Mouse (Mus musculus) layer of hippocampus, adult 2 months (tissue): ENCODE data around the gene Serpinf1. TPM values are rescaled to one million over a fixed set of nuclear protein-coding genes. Genes with fewer than 3 reads are reported as not detected.

ENCODE experiments used
- DNase-seq, 2 experiments: peaks; one replicate each; pipeline ENCODE4 v3.0.0; 2022; ENCODE audit warnings: low spot score in 2 of 2
- H3K27ac ChIP-seq: fragments of 200-600 bp; 2 replicates; pipeline ENCODE4 v1.8.1; 2022
- H3K4me3 ChIP-seq: fragments of 200-600 bp; 2 replicates; pipeline ENCODE4 v1.8.1; 2022; ENCODE audit warnings: mild to moderate bottlenecking
- CTCF ChIP-seq: fragments of 200-600 bp; conservative IDR thresholded peaks from 2 replicates; pipeline ENCODE4 v1.8.1; 2022; ENCODE audit warnings: antibody characterized with exemption, mild to moderate bottlenecking, moderate library complexity
- total RNA-seq, 2 experiments: library from RNA; stranded (reverse); gene quantifications; 2 replicates each; pipeline ENCODE4 v1.2.3; 2021

Serpinf1 gene
- total RNA-seq, 2 experiments from 2014 or later: 14.0 to 15.6 TPM

- Histone ChIP-seq H3K4me3 (no peak overlapping the region), H3K27ac (no peak overlapping the region)
- DNase-seq: no peak
- no peak for TF ChIP-seq CTCF
These were observed 29.6 kb upstream of the Serpinf1 start for GRCm38 (mm10) chr11:75452081-75452480.

DNA sequence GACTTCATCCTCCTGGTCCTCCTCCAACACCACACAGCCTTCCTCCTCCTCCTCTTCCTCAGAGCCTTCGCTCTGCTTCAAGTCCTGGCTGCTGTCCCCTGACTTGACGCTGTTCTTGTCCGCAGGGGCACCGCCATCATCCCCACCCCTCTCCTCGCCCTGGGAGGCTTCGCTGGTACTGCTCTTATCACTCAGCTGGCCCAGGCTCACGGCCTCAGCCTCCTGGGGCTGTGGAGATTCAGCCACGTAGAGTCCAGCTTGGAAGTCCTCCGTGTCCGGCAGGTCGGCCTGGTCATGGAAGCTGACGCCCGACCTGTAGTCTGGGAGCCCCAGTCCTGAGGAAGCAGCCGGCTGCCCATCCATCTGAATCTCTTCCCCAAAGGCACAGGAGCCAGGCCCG, 28.4 kb upstream of the Serpinf1 start:
- Histone ChIP-seq H3K27ac (no peak overlapping the region), H3K4me3 (peak overlapping the region; percentile 26; the same call in 1 of the 2 replicates)
- no peak for DNase-seq
- no peak for TF ChIP-seq CTCF

DNA sequence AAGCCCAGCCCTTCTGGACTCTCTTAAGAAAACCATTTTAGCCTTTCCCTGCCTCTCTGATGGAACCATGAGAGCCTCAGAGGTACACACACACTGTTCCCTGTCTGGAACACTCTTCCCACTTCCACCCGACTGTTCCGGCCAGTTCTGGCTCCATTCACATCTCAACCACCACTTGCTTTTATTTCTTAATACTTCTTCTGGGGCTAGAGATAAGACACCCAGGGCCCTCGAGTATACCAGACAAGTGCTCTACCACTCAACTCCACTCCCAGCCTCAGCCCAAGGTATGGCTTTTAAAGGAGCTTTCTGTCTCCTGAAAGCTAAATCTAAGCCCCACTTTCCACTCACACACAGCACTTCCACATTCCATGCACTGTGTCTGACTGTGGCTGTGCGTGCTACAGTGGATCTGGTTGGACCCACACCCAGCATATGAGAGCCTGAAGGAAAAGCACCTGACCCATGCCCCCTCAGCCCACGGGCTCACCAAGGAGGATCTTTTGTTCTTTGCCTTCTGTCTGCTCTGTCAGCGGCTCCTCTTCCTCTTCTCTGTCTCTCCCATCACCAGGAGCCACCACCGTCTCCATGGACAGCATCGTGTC, 27.9 kb upstream of the Serpinf1 start:
- no peak overlapping the region for H3K27ac ChIP-seq

GRCm38 (mm10) chr11:75449695-75450094, 27.2 kb upstream of the Serpinf1 start:
- no peak overlapping the region for H3K4me3 ChIP-seq
- no peak for TF ChIP-seq CTCF
- no peak for DNase-seq
- no peak overlapping the region for H3K27ac ChIP-seq

More for the DNA sequence above, 27.9 kb upstream of the Serpinf1 start:
- TF ChIP-seq CTCF: no peak
- no peak for DNase-seq
- H3K4me3 ChIP-seq: peak overlapping the region; percentile 26; the same call in 1 of the 2 replicates

DNA sequence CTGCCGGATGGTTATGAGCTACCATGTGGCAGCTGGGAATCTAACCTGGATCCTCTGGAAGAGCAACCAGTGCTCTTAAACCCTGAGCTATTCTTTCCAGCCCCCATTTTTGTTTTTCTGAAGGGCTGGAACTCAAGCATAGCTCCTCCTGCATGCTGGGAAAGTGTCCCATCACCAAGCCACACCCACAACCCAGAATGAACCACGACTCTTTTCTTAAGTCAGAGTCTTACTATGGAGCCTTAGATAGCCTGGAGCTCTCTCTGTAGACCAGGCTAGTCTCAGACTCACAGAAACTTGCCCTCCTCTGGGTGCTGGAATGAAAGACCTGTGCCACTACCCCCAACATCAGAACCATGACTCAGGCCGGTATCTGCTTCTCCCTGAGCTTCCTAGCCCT, 26.1 kb upstream of the Serpinf1 start:
- no peak for TF ChIP-seq CTCF
- Histone ChIP-seq H3K4me3 (no peak overlapping the region), H3K27ac (no peak overlapping the region)
- DNase-seq: no peak

DNA sequence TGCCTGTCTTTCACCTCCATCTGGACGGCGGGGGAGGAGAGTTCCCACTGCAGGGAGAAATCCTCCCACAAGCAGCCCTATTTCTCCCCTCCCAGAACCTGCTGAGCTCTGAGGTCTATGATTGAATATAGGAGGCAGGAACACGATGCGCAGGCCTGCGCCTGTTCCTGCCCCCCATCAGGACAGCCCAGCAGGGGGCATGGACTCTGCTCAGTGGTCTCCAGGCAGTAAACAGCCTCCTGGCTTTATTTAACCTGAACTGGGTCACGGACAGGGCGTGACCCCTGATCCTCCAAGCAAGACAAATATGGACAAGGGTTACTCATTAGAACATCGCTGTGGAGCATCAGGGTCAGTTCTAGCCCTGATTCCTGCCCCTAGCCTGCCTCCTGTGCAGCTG, 21.2 kb upstream of the Serpinf1 start:
- no peak overlapping the region for H3K4me3 ChIP-seq
- no peak for TF ChIP-seq CTCF
- no peak for DNase-seq
- peak overlapping the region; percentile 88 for H3K27ac ChIP-seq

DNA sequence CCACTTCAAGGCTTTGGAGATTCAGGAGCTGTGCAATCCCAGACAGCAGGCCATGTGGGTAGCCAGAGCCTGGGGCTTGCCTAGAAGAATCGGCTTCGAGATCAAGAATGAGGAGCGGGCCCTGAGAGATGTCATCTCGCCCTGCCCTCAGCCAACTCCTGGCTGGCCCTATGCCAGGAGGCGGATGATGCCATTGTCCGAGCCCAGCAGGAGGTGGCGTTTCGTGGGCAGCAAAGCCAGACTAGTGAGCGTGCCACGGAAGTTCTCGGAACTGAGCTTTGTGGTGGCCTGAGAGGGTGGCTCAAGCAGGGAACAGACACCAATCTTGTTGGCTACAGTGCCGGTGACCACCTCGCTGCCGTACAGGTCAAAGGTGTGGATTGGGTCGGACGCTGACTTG, 19.1 kb upstream of the Serpinf1 start:
- Histone ChIP-seq H3K27ac (0 out of 2 replicates have a peak overlapping the region, but pooled peaks have one; percentile 28), H3K4me3 (no peak overlapping the region)
- no peak for TF ChIP-seq CTCF
- no peak for DNase-seq

DNA sequence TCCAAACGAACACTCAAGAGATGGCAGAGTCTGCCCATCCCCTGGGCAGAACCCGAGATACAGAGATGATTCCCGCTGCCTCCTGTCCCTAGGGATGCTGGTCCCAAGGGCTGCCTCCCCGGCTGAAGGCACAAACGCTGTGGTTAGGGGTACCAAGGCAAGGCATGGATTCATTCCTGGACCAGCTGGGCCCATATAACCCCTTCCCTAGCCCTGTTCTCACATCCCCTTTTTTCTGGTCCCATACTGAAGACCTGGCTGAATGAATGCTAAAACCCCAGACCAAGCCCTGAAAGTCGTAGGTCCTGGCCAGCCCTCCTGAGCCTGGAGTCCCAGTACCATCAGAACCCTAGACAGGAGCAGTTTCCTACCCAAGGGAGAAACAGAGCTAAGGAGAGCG, 18.5 kb upstream of the Serpinf1 start:
- no peak for DNase-seq
- TF ChIP-seq CTCF: no peak
- H3K4me3 ChIP-seq: no peak overlapping the region
- 0 out of 2 replicates have a peak overlapping the region, but pooled peaks have one; percentile 28 for H3K27ac ChIP-seq

- H3K4me3 ChIP-seq: no peak overlapping the region
- no peak overlapping the region for H3K27ac ChIP-seq
- DNase-seq: no peak
- no peak for TF ChIP-seq CTCF
These were observed 17.4 kb upstream of the Serpinf1 start for GRCm38 (mm10) chr11:75439951-75440350.

DNA sequence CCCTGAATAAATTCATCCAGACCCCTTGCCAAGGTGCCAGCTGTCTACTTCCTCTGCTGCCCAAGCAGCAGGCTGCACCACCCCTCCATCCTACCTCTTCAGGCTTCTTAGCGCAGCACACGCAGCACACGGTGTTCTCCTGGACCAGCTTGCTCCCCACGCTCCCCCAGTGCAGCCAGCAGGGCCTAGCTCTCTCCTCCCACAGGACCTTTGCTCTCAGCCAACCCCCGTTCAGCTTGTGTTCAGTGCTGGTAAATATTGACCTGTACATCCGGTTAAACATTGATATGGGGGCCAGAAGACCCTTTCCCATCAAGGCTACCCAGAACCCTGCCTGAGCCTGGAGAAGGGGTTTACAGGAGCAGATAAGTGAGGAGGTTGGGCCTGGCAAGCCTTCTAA, 16.9 kb upstream of the Serpinf1 start, which contains the start of gene Serpinf2:
TSS of gene Serpinf2 (minus strand) at position 229 of the 400 bp plus-strand sequence.
- H3K27ac ChIP-seq: peak within 1 kb of the TSS; percentile 18; the same call in 1 of the 2 replicates
- no peak within 1 kb of the TSS for H3K4me3 ChIP-seq
- TF ChIP-seq CTCF: no peak
- no peak for DNase-seq

- no peak for DNase-seq
- Histone ChIP-seq H3K4me3 (no peak overlapping the region), H3K27ac (peak overlapping the region; percentile 18; the same call in 1 of the 2 replicates)
- no peak for TF ChIP-seq CTCF
These were observed 16.3 kb upstream of the Serpinf1 start for GRCm38 (mm10) chr11:75438804-75439203.

DNA sequence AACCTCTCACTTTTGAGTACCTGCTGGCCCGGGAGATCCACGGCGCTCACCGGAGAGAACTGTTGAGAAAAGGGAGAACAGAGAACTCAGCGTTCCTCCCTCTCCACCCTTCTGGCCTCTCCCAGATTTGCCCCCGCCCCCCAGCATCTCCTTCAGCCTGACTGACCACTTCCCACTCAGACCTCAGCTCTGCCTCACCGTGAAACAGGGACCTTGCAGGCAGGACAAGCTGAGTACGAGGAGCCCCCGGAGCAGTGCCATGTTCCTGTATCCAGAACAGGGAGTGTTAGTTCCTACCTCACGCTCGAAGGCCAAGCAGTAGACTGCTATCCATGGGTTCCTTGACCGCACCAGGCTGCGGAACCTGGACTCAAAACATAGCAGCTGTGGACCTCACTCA, 15.7 kb upstream of the Serpinf1 start:
- H3K27ac ChIP-seq: no peak overlapping the region

GRCm38 (mm10) chr11:75434138-75434537, 11.6 kb upstream of the Serpinf1 start:
- no peak for DNase-seq
- Histone ChIP-seq H3K4me3 (no peak overlapping the region), H3K27ac (no peak overlapping the region)
- peak; percentile 51 for TF ChIP-seq CTCF

More for the DNA sequence above, 15.7 kb upstream of the Serpinf1 start:
- TF ChIP-seq CTCF: no peak
- H3K4me3 ChIP-seq: no peak overlapping the region
- DNase-seq: no peak

- H3K27ac ChIP-seq: 0 out of 2 replicates have a peak overlapping the region, but pooled peaks have one; percentile 15
- no peak overlapping the region; the same call in 1 of the 2 replicates for H3K4me3 ChIP-seq
- peak; percentile 69 to 82 for DNase-seq
- no peak for TF ChIP-seq CTCF
These were observed 8.8 kb upstream of the Serpinf1 start for GRCm38 (mm10) chr11:75431307-75431706.
